Mouse (Mus musculus): ENCODE results near the gene Gm4707. TPM values are rescaled to one million over a fixed set of nuclear protein-coding genes. Genes with fewer than 3 reads are reported as not detected.

Gene Gm4707
- 1 to 10 TPM in 1 of 2 experiments, under 1 TPM in 1; 0.08 to 1.5 TPM for polyA plus RNA-seq (2012; fragmentation: generic; extraction: Trizol)

DNA sequence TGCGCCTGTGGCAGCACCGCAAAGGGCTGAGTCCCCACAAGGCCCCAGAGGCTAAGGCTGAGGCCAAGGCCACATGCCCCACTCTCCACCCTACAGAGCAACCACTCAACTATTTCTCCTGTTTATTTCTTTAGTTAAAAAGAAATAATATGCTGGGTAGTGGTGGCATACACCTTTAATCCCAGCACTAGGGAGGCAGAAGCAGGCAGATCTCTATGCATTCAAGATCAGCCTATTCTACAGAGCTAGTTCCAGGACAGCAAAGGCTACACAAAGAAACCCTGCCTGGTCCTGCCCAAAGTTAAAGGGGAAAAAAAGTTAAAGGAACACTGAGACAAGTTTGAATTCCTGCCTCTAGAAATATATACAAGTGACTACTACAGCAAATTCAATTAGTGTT lies at the start of gene Gm4707:
Gene Gm4707 (minus strand): TSS at position 101 of the 400 bp plus-strand sequence.

DNA sequence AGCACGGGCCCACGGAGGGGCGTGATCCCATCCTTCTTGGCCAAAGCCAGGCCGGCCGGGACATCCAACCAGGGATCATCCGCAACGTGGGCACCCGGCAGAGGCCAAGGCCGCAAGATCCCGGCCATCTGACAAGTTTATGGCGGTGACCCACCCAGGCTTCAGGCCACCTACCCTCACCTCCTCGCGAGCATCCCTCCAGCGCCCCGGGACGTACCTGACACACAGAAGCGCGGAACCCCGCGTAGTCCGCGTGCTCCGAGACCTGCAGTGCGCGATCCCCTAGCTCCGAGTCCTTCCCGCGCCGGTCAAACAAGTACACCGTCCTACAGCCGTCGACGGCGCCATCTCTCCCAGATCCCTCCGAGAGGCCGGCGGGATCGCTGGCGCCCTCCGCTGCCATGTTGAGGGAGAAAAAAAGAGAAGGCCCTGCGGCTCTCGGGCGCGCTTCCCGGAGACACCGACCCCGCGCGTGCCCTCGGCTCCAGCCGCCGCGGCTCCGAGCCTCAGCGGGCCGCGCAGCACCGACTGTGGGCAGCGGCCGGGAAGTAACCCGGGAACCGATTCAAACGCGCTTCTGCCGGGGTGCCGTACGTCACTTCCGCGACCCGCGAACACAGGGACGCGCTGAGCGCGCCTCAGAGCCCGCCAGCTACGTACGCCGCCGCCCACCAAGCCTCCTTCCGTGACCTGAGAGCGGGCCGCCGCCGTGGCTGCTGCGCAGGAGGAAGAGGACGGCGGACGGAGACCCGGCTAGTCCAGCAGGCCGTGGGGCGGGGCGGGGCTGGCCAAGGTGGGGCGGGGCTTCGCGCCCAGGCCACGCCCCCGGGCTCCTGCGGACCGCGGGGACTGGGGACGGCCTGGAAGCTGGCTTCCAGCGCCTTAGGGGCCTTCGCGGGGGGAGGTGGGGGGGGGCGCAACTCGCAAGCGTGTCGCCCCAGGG lies 15.3 kb upstream of the Gm4707 start, which contains the start of gene Smchd1:
Gene Smchd1 (minus strand): TSS at position 582 of the 943 bp plus-strand sequence.

Other genes with a start within 250 kb of the Gm4707 start
- gene Emilin2, start 147.9 kb downstream of the Gm4707 start, polyA plus RNA-seq (2012; fragmentation: generic; extraction: Trizol): 10 to 100 TPM in 1 of 2 experiments, 1 to 10 TPM in 1; 5.5 to 25.9 TPM
- 1 to 10 TPM; 1.9 to 9.1 TPM for gene Smchd1, start 15.4 kb upstream of the Gm4707 start, polyA plus RNA-seq (2012; fragmentation: generic; extraction: Trizol)
- gene Ndc80, start 66.9 kb upstream of the Gm4707 start, polyA plus RNA-seq (2012; fragmentation: generic; extraction: Trizol): 10 to 100 TPM in 1 of 2 experiments, 1 to 10 TPM in 1; 1.5 to 12.9 TPM
- gene Spdya, start 92.1 kb upstream of the Gm4707 start, polyA plus RNA-seq (2012; fragmentation: generic; extraction: Trizol): under 1 TPM; 0.02 to 0.81 TPM
- 10 to 100 TPM in 1 of 2 experiments, 1 to 10 TPM in 1; 6.6 to 10.3 TPM for gene Wdr43, start 156.0 kb upstream of the Gm4707 start, polyA plus RNA-seq (2012; fragmentation: generic; extraction: Trizol)
- gene Togaram2, start 213.3 kb upstream of the Gm4707 start, polyA plus RNA-seq (2012; fragmentation: generic; extraction: Trizol): under 1 TPM; 0.05 to 0.25 TPM